Mouse (Mus musculus) E14TG2a.4 (cell line): ENCODE data around the gene Tmco4.

Source experiments
- CTCF ChIP-seq: conservative IDR thresholded peaks from 2 replicates; pipeline ENCODE4 v1.5.1; 2014; ENCODE audit warnings: low read length
- POU5F1 ChIP-seq: IDR thresholded peaks from 2 replicates; pipeline ENCODE4 v1.6.1; 2014; ENCODE audit warnings: low read length, borderline replicate concordance

DNA sequence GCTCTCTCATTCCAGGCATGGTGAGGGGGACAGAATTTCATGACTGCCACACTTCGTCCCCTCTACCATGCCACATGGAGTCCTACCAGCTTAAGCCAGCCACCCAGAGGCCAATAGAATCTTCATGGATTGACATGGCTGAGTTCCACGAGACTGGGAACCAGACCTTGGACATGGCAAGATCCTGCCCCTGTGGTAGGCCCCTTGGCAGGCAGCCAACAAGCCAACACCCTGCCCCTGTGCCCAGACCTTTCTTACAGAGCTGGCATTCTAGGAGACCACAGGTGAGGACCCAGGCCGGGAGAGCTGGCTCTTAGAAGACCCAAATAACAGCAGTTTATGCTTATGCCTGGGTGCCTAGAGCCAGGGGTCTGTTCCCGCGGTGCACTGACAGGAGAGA is 6.8 kb upstream of the Tmco4 start:
- TF ChIP-seq CTCF (no peak), POU5F1 (no peak)
